Mouse (Mus musculus): ENCODE results near the gene Atp4b. TPM values are rescaled to one million over a fixed set of nuclear protein-coding genes. Genes with fewer than 3 reads are reported as not detected.

Gene Atp4b
- polyA plus RNA-seq, 1 experiment from 2014 or later = 0.19 TPM

DNA sequence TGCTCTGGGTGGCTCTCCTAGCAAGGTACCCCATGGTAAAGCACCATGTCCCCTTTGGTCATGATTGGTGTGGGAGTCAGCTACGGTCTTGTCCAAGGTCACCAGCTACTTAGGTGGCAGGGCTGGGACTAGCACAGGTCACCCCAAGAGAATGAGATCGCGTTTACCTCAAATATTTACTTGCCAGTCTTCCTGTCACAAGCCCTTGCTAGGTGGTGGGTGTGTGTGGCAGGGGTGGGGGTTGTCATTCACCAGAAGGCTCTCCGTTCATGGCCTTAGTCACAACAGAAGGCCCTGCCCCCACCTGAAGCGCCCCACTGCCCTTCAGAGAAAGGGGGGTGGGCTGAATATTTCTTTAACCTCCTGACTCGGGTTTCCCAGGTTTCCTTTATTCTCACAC is 6.9 kb upstream of the Atp4b start:
- no peak for ATAC-seq (ENCODE audit: low read depth)
- WGBS (ENCODE audit: insufficient replicate concordance) = 49% methylated on average over 6 of the region's 6 CpGs
- Histone ChIP-seq H3K4me1 (ENCODE audit: control insufficient read depth, low read depth, low read length) (no peaks in the 10 kb centered on the region), H3K9me3 (replicated peaks; ENCODE audit: control insufficient read depth, low read length) (no peaks in the 10 kb centered on the region), H3K36me3 (ENCODE audit: control insufficient read depth, insufficient read depth) (no peaks in the 10 kb centered on the region), H3K27me3 (ENCODE audit: control insufficient read depth, insufficient read depth, low read depth, low read length) (no peaks in the 10 kb centered on the region), H3K27ac (ENCODE audit: low read length) (no peak overlapping the region), H3K4me2 (ENCODE audit: low read depth, low read length) (no peak overlapping the region), H3K9ac (ENCODE audit: low read depth, low read length) (no peak overlapping the region), H3K4me3 (ENCODE audit: low read depth, low read length) (no peak overlapping the region)

DNA sequence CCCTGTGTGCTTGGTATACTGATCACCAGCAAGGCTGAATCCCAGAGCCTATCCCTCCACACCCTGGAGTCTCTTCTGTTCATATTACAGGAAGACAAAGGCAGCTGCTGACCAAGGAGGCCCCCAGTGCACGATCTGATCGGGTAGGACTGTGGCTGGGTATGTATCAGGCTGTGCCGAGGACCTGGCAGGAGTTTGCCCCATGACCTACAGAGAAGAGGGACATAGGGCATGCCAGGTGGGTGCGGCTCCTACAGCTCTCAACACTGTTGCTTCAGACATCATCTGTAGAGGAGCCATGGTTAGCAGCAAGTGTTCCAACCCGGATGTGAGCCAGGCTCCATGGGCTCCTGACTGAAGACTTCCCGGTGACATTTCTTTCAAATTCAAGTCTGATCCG is 2.8 kb downstream of the Atp4b start:
- H3K27me3 ChIP-seq (ENCODE audit: control insufficient read depth, insufficient read depth, low read depth, low read length) = no peaks in the 10 kb centered on the region
- H3K36me3 ChIP-seq (ENCODE audit: control insufficient read depth, insufficient read depth) = no peaks in the 10 kb centered on the region
- no peak overlapping the region for H3K4me3 ChIP-seq (ENCODE audit: low read depth, low read length)
- no peak overlapping the region for H3K9ac ChIP-seq (ENCODE audit: low read depth, low read length)
- H3K9me3 ChIP-seq (replicated peaks; ENCODE audit: control insufficient read depth, low read length) = no peaks in the 10 kb centered on the region
- H3K27ac ChIP-seq (ENCODE audit: low read length) = no peak overlapping the region
- ATAC-seq (ENCODE audit: low read depth) = no peak
- WGBS (ENCODE audit: insufficient replicate concordance) = 69% methylated on average over 7 of the region's 7 CpGs
- H3K4me1 ChIP-seq (ENCODE audit: control insufficient read depth, low read depth, low read length) = no peaks in the 10 kb centered on the region
- no peak overlapping the region for H3K4me2 ChIP-seq (ENCODE audit: low read depth, low read length)

DNA sequence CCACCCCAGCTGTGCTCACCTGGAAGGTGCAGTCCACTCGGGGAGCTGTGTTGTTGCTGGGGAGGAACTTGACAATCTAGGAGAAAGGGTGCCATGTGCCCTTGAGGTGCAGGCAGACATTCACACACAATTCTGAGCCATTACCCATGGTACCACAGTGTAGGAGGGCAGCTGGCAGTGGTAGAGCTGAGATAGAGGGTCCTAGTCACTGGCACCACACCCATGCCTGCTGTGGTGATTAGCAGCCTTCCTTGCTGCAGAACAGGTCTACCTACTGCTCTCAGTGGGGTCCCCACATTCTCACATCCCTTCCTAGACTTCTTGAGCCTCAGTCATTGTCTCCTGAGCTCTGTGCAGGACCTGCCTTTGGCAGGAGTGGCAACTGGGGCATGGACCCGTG is 7.9 kb downstream of the Atp4b start:
- Histone ChIP-seq H3K27me3 (ENCODE audit: control insufficient read depth, insufficient read depth, low read depth, low read length) (no peaks in the 10 kb centered on the region), H3K4me1 (ENCODE audit: control insufficient read depth, low read depth, low read length) (no peaks in the 10 kb centered on the region), H3K9me3 (replicated peaks; ENCODE audit: control insufficient read depth, low read length) (no peaks in the 10 kb centered on the region), H3K9ac (ENCODE audit: low read depth, low read length) (no peak overlapping the region), H3K36me3 (ENCODE audit: control insufficient read depth, insufficient read depth) (no peaks in the 10 kb centered on the region), H3K27ac (ENCODE audit: low read length) (no peak overlapping the region), H3K4me2 (ENCODE audit: low read depth, low read length) (no peak overlapping the region), H3K4me3 (ENCODE audit: low read depth, low read length) (no peak overlapping the region)
- ATAC-seq (ENCODE audit: low read depth) = no peak
- WGBS (ENCODE audit: insufficient replicate concordance) = 59% methylated on average over 2 of the region's 2 CpGs

- Histone ChIP-seq H3K4me3 (ENCODE audit: low read depth, low read length) (no peak overlapping the region), H3K4me1 (ENCODE audit: control insufficient read depth, low read depth, low read length) (no peaks in the 10 kb centered on the region), H3K36me3 (ENCODE audit: control insufficient read depth, insufficient read depth) (no peaks in the 10 kb centered on the region), H3K9me3 (replicated peaks; ENCODE audit: control insufficient read depth, low read length) (no peaks in the 10 kb centered on the region), H3K9ac (ENCODE audit: low read depth, low read length) (no peak overlapping the region), H3K27ac (ENCODE audit: low read length) (no peak overlapping the region), H3K27me3 (ENCODE audit: control insufficient read depth, insufficient read depth, low read depth, low read length) (no peaks in the 10 kb centered on the region), H3K4me2 (ENCODE audit: low read depth, low read length) (no peak overlapping the region)
- WGBS (ENCODE audit: insufficient replicate concordance) = 44% methylated on average over 8 of the region's 8 CpGs
- no peak for ATAC-seq (ENCODE audit: low read depth)
Measured at GRCm38 (mm10) chr8:13387728-13388127, 8.9 kb downstream of the Atp4b start.

- Histone ChIP-seq H3K9me3 (replicated peaks; ENCODE audit: control insufficient read depth, low read length) (no peaks in the 10 kb centered on the region), H3K27me3 (ENCODE audit: control insufficient read depth, insufficient read depth, low read depth, low read length) (no peaks in the 10 kb centered on the region)
- 58% methylated on average over 13 of the region's 13 CpGs for WGBS (ENCODE audit: insufficient replicate concordance)
Measured at GRCm38 (mm10) chr8:13386366-13386765, 10.3 kb downstream of the Atp4b start.

DNA sequence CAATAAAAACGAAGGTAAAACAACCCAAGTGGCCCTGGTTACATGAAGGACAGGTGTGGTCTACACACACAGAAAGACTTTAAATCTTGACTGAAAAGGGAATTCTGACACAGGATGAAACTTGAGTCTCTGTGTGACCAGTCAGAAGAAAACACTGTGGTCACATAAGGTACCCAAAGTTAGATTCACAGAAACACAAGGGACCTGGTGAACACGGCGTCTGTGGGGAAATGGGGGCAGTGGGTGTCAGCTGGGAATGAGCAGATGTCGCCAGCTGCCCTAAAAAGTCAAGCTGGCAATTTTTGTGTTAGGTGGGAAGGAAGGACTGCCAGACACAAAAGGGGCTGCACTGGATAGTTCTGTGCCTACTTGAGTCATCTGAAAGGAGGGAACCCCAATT is 13.6 kb downstream of the Atp4b start:
- Histone ChIP-seq H3K36me3 (ENCODE audit: control insufficient read depth, insufficient read depth) (peaks cover 16% of the 10 kb centered on the region), H3K4me3 (ENCODE audit: low read depth, low read length) (no peak overlapping the region), H3K9ac (ENCODE audit: low read depth, low read length) (no peak overlapping the region), H3K27ac (ENCODE audit: low read length) (no peak overlapping the region), H3K27me3 (ENCODE audit: control insufficient read depth, insufficient read depth, low read depth, low read length) (no peaks in the 10 kb centered on the region), H3K4me1 (ENCODE audit: control insufficient read depth, low read depth, low read length) (no peaks in the 10 kb centered on the region), H3K4me2 (ENCODE audit: low read depth, low read length) (no peak overlapping the region), H3K9me3 (replicated peaks; ENCODE audit: control insufficient read depth, low read length) (no peaks in the 10 kb centered on the region)
- WGBS (ENCODE audit: insufficient replicate concordance) = 84% methylated on average over 4 of the region's 4 CpGs
- no peak for ATAC-seq (ENCODE audit: low read depth)

More at GRCm38 (mm10) chr8:13386366-13386765, 10.3 kb downstream of the Atp4b start:
- no peaks in the 10 kb centered on the region for H3K36me3 ChIP-seq (ENCODE audit: control insufficient read depth, insufficient read depth)
- no peak overlapping the region for H3K4me3 ChIP-seq (ENCODE audit: low read depth, low read length)
- H3K4me1 ChIP-seq (ENCODE audit: control insufficient read depth, low read depth, low read length) = no peaks in the 10 kb centered on the region
- ATAC-seq (ENCODE audit: low read depth) = no peak
- no peak overlapping the region for H3K9ac ChIP-seq (ENCODE audit: low read depth, low read length)
- no peak overlapping the region for H3K4me2 ChIP-seq (ENCODE audit: low read depth, low read length)
- H3K27ac ChIP-seq (ENCODE audit: low read length) = no peak overlapping the region

GRCm38 (mm10) chr8:13382536-13382935 is 14.1 kb downstream of the Atp4b start:
- Histone ChIP-seq H3K36me3 (ENCODE audit: control insufficient read depth, insufficient read depth) (peaks cover 16% of the 10 kb centered on the region), H3K9me3 (replicated peaks; ENCODE audit: control insufficient read depth, low read length) (no peaks in the 10 kb centered on the region), H3K4me3 (ENCODE audit: low read depth, low read length) (no peak overlapping the region), H3K4me2 (ENCODE audit: low read depth, low read length) (no peak overlapping the region), H3K27ac (ENCODE audit: low read length) (no peak overlapping the region), H3K27me3 (ENCODE audit: control insufficient read depth, insufficient read depth, low read depth, low read length) (no peaks in the 10 kb centered on the region), H3K4me1 (ENCODE audit: control insufficient read depth, low read depth, low read length) (no peaks in the 10 kb centered on the region), H3K9ac (ENCODE audit: low read depth, low read length) (no peak overlapping the region)
- 74% methylated on average over 3 of the region's 3 CpGs for WGBS (ENCODE audit: insufficient replicate concordance)
- no peak for ATAC-seq (ENCODE audit: low read depth)

DNA sequence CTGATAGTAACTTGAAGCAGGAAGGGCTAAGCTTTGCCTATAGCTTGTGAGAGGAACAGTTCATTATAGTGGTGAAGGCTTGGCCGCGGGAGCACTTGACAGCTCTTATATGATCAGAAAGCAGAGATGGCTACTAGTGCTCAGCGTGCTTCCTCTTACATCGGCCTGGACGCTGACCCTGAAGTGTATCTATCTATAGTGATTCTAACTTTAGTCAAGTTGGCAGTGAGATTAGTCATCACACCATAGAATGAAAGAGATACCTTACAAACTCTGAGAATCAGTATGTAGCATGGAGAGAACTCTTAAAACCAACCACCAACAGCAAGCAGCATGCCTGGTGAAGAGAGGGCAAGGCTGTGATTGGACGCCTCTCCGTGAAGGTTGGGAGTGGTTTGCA is 15.0 kb downstream of the Atp4b start:
- no peak overlapping the region for H3K4me3 ChIP-seq (ENCODE audit: low read depth, low read length)

GRCm38 (mm10) chr8:13373151-13373662 is 23.4 kb downstream of the Atp4b start:
- Histone ChIP-seq H3K9me3 (replicated peaks; ENCODE audit: control insufficient read depth, low read length) (no peaks in the 10 kb centered on the region), H3K9ac (ENCODE audit: low read depth, low read length) (no peak overlapping the region), H3K27ac (ENCODE audit: low read length) (no peak overlapping the region), H3K4me1 (ENCODE audit: control insufficient read depth, low read depth, low read length) (no peaks in the 10 kb centered on the region), H3K4me3 (ENCODE audit: low read depth, low read length) (no peak overlapping the region), H3K36me3 (ENCODE audit: control insufficient read depth, insufficient read depth) (peaks cover 75% of the 10 kb centered on the region), H3K27me3 (ENCODE audit: control insufficient read depth, insufficient read depth, low read depth, low read length) (no peaks in the 10 kb centered on the region), H3K4me2 (ENCODE audit: low read depth, low read length) (no peak overlapping the region)
- 69% methylated on average over 8 of the region's 8 CpGs for WGBS (ENCODE audit: insufficient replicate concordance)
- ATAC-seq (ENCODE audit: low read depth) = no peak

More for the DNA sequence above, 15.0 kb downstream of the Atp4b start:
- Histone ChIP-seq H3K9me3 (replicated peaks; ENCODE audit: control insufficient read depth, low read length) (no peaks in the 10 kb centered on the region), H3K4me2 (ENCODE audit: low read depth, low read length) (no peak overlapping the region), H3K27ac (ENCODE audit: low read length) (no peak overlapping the region), H3K4me1 (ENCODE audit: control insufficient read depth, low read depth, low read length) (no peaks in the 10 kb centered on the region), H3K27me3 (ENCODE audit: control insufficient read depth, insufficient read depth, low read depth, low read length) (no peaks in the 10 kb centered on the region), H3K9ac (ENCODE audit: low read depth, low read length) (no peak overlapping the region), H3K36me3 (ENCODE audit: control insufficient read depth, insufficient read depth) (peaks cover 22% of the 10 kb centered on the region)
- 79% methylated on average over 7 of the region's 7 CpGs for WGBS (ENCODE audit: insufficient replicate concordance)
- no peak for ATAC-seq (ENCODE audit: low read depth)

All from liver, embryonic 16.5 days (tissue).